Mouse (Mus musculus): Measurements from ENCODE around the gene Spint3. TPM values are rescaled to one million over a fixed set of nuclear protein-coding genes. Genes with fewer than 3 reads are reported as not detected.
"Not testable (repeated sequence)": the region's sequence is repeated elsewhere in the genome, so short reads cannot be mapped to it uniquely, and the experiment has no call there.

Gene Spint3
- total RNA-seq (2014; fragmentation: Nextera tagmentation) (not detected in 2 replicates), total RNA-seq (2017) (not detected in 2 replicates), polyA plus RNA-seq (2012) (not detected in 2 replicates)

- H3K27me3 ChIP-seq (ENCODE audit: insufficient read depth, low read length); ATAC-seq (ENCODE audit: extremely low read depth, insufficient number of reproducible peaks, low FRiP score, poor library complexity, severe bottlenecking): not testable (repeated sequence)
These were observed at the start of gene Spint3 for GRCm38 (mm10) chr2:164573359-164573758. TSS of gene Spint3 (minus strand) at chr2:164573459.

GRCm38 (mm10) chr2:164621775-164622174 is 48.5 kb upstream of the Spint3 start:
- Histone ChIP-seq H3K27me3 (ENCODE audit: insufficient read depth, low read length) (no peaks in the 10 kb centered on the region; the same call in 1 of the 2 replicates), H3K9me3 (replicated peaks) (no peaks in the 10 kb centered on the region), H3K36me3 (replicated peaks) (no peaks in the 10 kb centered on the region), H3K4me1 (ENCODE audit: insufficient read depth, low read depth, low read length) (no peaks in the 10 kb centered on the region), H3K4me3 (ENCODE audit: low read depth, low read length) (no peak overlapping the region)
- DNase-seq (ENCODE audit: low spot score) (no peak), ATAC-seq (ENCODE audit: extremely low read depth, insufficient number of reproducible peaks, low FRiP score, poor library complexity, severe bottlenecking) (no peak)
- no peak for TF ChIP-seq GATA1 (IDR thresholded peaks at IDR 0.05; ENCODE audit: borderline replicate concordance, low read length)
- TF ChIP-seq POLR2AphosphoS5 (IDR thresholded peaks at IDR 0.05; ENCODE audit: insufficient replicate concordance, low read depth, low read length): no peak
- no peak for TF ChIP-seq GATA2 (IDR thresholded peaks at IDR 0.05; ENCODE audit: borderline replicate concordance, low read depth, low read length)
- TF ChIP-seq TAL1 (conservative IDR thresholded peaks at IDR 0.05; ENCODE audit: low read depth, low read length): no peak
- no peak for TF ChIP-seq CTCF (IDR thresholded peaks at IDR 0.05; ENCODE audit: low read depth, low read length)

More at GRCm38 (mm10) chr2:164573359-164573758, at the start of gene Spint3:
- not testable (repeated sequence) for H3K4me1 ChIP-seq (ENCODE audit: insufficient read depth, low read depth, low read length); H3K4me3 ChIP-seq (ENCODE audit: low read depth, low read length); H3K9me3 ChIP-seq (replicated peaks); DNase-seq (ENCODE audit: low spot score); H3K36me3 ChIP-seq (replicated peaks)

- no peaks in the 10 kb centered on the region for H3K4me1 ChIP-seq (ENCODE audit: insufficient read depth, low read depth, low read length)
- H3K36me3 ChIP-seq (replicated peaks): no peaks in the 10 kb centered on the region
- no peak overlapping the region for H3K4me3 ChIP-seq (ENCODE audit: low read depth, low read length)
- no peaks in the 10 kb centered on the region for H3K9me3 ChIP-seq (replicated peaks)
- TF ChIP-seq GATA2 (IDR thresholded peaks at IDR 0.05; ENCODE audit: borderline replicate concordance, low read depth, low read length) (no peak), GATA1 (IDR thresholded peaks at IDR 0.05; ENCODE audit: borderline replicate concordance, low read length) (no peak), CTCF (IDR thresholded peaks at IDR 0.05; ENCODE audit: low read depth, low read length) (no peak), TAL1 (conservative IDR thresholded peaks at IDR 0.05; ENCODE audit: low read depth, low read length) (no peak), POLR2AphosphoS5 (IDR thresholded peaks at IDR 0.05; ENCODE audit: insufficient replicate concordance, low read depth, low read length) (no peak)
- DNase-seq (ENCODE audit: low spot score): no peak
- H3K27me3 ChIP-seq (ENCODE audit: insufficient read depth, low read length): no peaks in the 10 kb centered on the region; the same call in 1 of the 2 replicates
- ATAC-seq (ENCODE audit: extremely low read depth, insufficient number of reproducible peaks, low FRiP score, poor library complexity, severe bottlenecking): no peak
These were observed 45.8 kb upstream of the Spint3 start for GRCm38 (mm10) chr2:164619050-164619449.

- H3K4me3 ChIP-seq (ENCODE audit: low read depth, low read length): no peak overlapping the region
- H3K36me3 ChIP-seq (replicated peaks): no peaks in the 10 kb centered on the region
- no peaks in the 10 kb centered on the region; the same call in 1 of the 2 replicates for H3K27me3 ChIP-seq (ENCODE audit: insufficient read depth, low read length)
- TF ChIP-seq GATA2 (IDR thresholded peaks at IDR 0.05; ENCODE audit: borderline replicate concordance, low read depth, low read length) (no peak), TAL1 (conservative IDR thresholded peaks at IDR 0.05; ENCODE audit: low read depth, low read length) (no peak)
- DNase-seq (ENCODE audit: low spot score) (no peak), ATAC-seq (ENCODE audit: extremely low read depth, insufficient number of reproducible peaks, low FRiP score, poor library complexity, severe bottlenecking) (no peak)
- no peaks in the 10 kb centered on the region for H3K4me1 ChIP-seq (ENCODE audit: insufficient read depth, low read depth, low read length)
- no peaks in the 10 kb centered on the region for H3K9me3 ChIP-seq (replicated peaks)
These were observed 42.1 kb upstream of the Spint3 start for GRCm38 (mm10) chr2:164615386-164615785.

DNA sequence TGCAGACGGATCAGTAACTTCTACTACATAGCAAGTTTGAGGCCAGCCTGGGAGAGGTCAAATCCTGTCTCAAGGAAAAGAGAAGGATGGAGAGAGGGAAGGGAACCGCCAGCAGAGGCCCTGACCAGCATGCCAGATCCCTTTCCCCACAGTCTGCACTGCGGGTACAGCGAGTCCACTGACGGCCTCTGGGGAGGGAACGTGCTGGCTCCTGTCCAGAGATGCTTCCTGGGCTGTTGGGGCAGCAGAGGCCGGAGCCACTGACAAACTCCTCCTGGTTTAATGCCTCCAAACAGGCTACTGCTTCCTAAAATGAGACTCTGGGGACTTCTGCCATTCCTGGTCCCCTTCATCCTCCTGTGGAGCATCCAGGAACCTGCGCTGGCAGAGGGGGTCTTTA is 40.2 kb upstream of the Spint3 start, which contains the start of the genes Wfdc6b and Wfdc8:
Wfdc6b (plus strand) TSS at position 52 of the 400 bp plus-strand sequence.
Wfdc8 (minus strand) TSS at position 156 of the 400 bp plus-strand sequence.
- DNase-seq (ENCODE audit: low spot score); H3K27me3 ChIP-seq (ENCODE audit: insufficient read depth, low read length); H3K4me1 ChIP-seq (ENCODE audit: insufficient read depth, low read depth, low read length); ATAC-seq (ENCODE audit: extremely low read depth, insufficient number of reproducible peaks, low FRiP score, poor library complexity, severe bottlenecking); H3K36me3 ChIP-seq (replicated peaks); H3K4me3 ChIP-seq (ENCODE audit: low read depth, low read length); H3K9me3 ChIP-seq (replicated peaks): not testable (repeated sequence)

- DNase-seq (ENCODE audit: low spot score) (no peak), ATAC-seq (ENCODE audit: extremely low read depth, insufficient number of reproducible peaks, low FRiP score, poor library complexity, severe bottlenecking) (no peak)
- Histone ChIP-seq H3K4me1 (ENCODE audit: insufficient read depth, low read depth, low read length) (no peaks in the 10 kb centered on the region), H3K9me3 (replicated peaks) (no peaks in the 10 kb centered on the region), H3K36me3 (replicated peaks) (no peaks in the 10 kb centered on the region), H3K27me3 (ENCODE audit: insufficient read depth, low read length) (peaks cover 6% of the 10 kb centered on the region; the same call in 1 of the 2 replicates), H3K4me3 (ENCODE audit: low read depth, low read length) (no peak overlapping the region)
- TF ChIP-seq GATA2 (IDR thresholded peaks at IDR 0.05; ENCODE audit: borderline replicate concordance, low read depth, low read length) (no peak), GATA1 (IDR thresholded peaks at IDR 0.05; ENCODE audit: borderline replicate concordance, low read length) (no peak), CTCF (IDR thresholded peaks at IDR 0.05; ENCODE audit: low read depth, low read length) (no peak), TAL1 (conservative IDR thresholded peaks at IDR 0.05; ENCODE audit: low read depth, low read length) (no peak), POLR2AphosphoS5 (IDR thresholded peaks at IDR 0.05; ENCODE audit: insufficient replicate concordance, low read depth, low read length) (no peak)
These were observed 35.5 kb upstream of the Spint3 start for GRCm38 (mm10) chr2:164608781-164609180.

DNA sequence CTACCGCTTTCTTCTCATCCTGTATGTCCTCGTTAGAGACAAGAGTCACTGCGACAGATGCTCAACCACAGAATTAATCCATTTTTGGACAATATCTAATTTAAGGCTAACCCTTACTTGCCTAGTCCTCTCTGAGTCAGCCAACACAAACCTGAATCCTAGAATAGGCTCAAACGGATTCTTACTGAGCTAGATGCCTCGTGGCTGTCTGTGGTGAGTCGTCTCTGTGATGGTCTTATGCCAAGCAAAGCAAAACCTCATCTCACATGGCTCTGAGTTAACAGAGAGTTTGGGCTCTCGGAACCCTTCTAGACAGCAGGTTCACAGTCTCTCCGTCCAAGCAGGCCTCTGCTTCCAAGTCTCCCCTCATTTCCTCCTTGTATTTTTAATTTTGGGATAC is 31.2 kb upstream of the Spint3 start:
- TF ChIP-seq CTCF (IDR thresholded peaks at IDR 0.05; ENCODE audit: low read depth, low read length) (no peak), GATA2 (IDR thresholded peaks at IDR 0.05; ENCODE audit: borderline replicate concordance, low read depth, low read length) (no peak), GATA1 (IDR thresholded peaks at IDR 0.05; ENCODE audit: borderline replicate concordance, low read length) (no peak), POLR2AphosphoS5 (IDR thresholded peaks at IDR 0.05; ENCODE audit: insufficient replicate concordance, low read depth, low read length) (no peak), TAL1 (conservative IDR thresholded peaks at IDR 0.05; ENCODE audit: low read depth, low read length) (no peak)
- peaks cover 6% of the 10 kb centered on the region; the same call in 1 of the 2 replicates for H3K27me3 ChIP-seq (ENCODE audit: insufficient read depth, low read length)
- ATAC-seq (ENCODE audit: extremely low read depth, insufficient number of reproducible peaks, low FRiP score, poor library complexity, severe bottlenecking) (no peak), DNase-seq (ENCODE audit: low spot score) (no peak)
- H3K4me3 ChIP-seq (ENCODE audit: low read depth, low read length): no peak overlapping the region
- no peaks in the 10 kb centered on the region for H3K36me3 ChIP-seq (replicated peaks)
- no peaks in the 10 kb centered on the region for H3K4me1 ChIP-seq (ENCODE audit: insufficient read depth, low read depth, low read length)
- no peaks in the 10 kb centered on the region for H3K9me3 ChIP-seq (replicated peaks)

Data from G1E (cell line).